Mouse (Mus musculus) thymus, adult 2 months (tissue): Measurements from ENCODE around the gene Prrg4.
"Not testable (repeated sequence)": the region's sequence is repeated elsewhere in the genome, so short reads cannot be mapped to it uniquely, and the experiment has no call there.

Source experiments
- CTCF ChIP-seq: fragments of 200-500 bp; IDR thresholded peaks from 2 replicates; pipeline ENCODE4 v1.5.1; 2012; ENCODE audit warnings: mild to moderate bottlenecking, control low read depth, low read length, moderate library complexity, borderline replicate concordance; ENCODE audit not compliant: control insufficient read depth, poor library complexity, insufficient read depth; ENCODE audit errors: extremely low read depth
- POLR2A ChIP-seq: fragments of 200-500 bp; IDR thresholded peaks from 2 replicates; pipeline ENCODE4 v1.6.1; 2012; ENCODE audit warnings: mild to moderate bottlenecking, low read length, control low read depth, moderate library complexity; ENCODE audit not compliant: control insufficient read depth, poor library complexity, insufficient read depth; ENCODE audit errors: extremely low read depth

DNA sequence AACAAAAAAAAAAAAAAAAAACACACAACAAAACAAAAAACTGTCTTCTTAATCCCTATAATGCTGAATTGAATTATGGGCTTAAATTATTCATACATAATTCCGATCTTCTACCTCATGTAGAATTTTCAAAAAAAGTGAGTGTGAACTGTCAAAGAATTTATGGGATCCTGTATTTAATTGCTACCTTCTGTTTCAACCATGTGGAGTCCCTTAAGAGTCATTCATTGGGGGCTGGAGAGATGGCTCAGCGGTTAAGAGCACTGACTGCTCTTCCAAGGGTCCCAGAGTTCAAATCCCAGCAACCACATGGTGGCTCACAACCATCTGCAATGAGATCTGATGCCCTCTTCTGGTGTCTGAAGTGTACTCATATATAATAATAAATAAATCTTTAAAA is 37.7 kb upstream of the Prrg4 start:
- not testable (repeated sequence) for TF ChIP-seq CTCF, POLR2A
